Mouse (Mus musculus): ENCODE results near the gene Tesk2. TPM values are rescaled to one million over a fixed set of nuclear protein-coding genes. Genes with fewer than 3 reads are reported as not detected.
A peak's percentile ranks its signal among the peaks of the same experiment; 100 is the strongest.

Tesk2 gene
- polyA plus RNA-seq, 1 experiment from 2014 or later, result 6.7 TPM

- Histone ChIP-seq H3K9ac (peak overlapping the region; percentile 91), H3K4me3 (peak overlapping the region; percentile 95), H3K9me3 (no peaks in the 10 kb centered on the region), H3K36me3 (no peaks in the 10 kb centered on the region), H3K4me1 (peaks cover 19% of the 10 kb centered on the region), H3K27me3 (no peaks in the 10 kb centered on the region), H3K27ac (peak overlapping the region; percentile 89), H3K4me2 (peak overlapping the region; percentile 86)
- under 1% methylated on average over 28 of the region's 29 CpGs for WGBS
- no peak; the same call in 1 of the 2 replicates for ATAC-seq (ENCODE audit: borderline replicate concordance, extremely low read depth, low FRiP score, low TSS enrichment)
Observed at GRCm38 (mm10) chr4:116721098-116721628, 415 bp downstream of the Tesk2 start.

DNA sequence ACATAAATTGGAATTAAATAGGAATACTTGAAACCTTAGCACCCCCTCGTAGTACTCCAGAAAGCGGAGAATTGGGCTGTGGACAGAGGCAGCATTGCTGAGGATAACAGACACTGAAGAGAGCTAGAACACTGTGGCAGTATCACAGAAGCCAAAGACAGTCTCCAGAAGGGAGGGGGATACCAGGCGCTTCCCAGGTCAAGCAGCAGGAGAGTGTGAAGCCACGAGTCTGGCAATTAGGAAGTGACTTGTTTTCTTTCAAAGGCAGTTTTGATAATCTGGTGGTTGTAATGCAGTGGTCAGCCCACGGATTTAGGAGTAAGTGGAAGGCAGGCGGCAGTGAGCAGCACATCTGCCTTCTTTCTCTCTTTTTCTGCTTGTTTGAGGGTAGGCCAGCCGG, 1.5 kb downstream of the Tesk2 start:
- H3K9ac ChIP-seq, result no peak overlapping the region
- H3K9me3 ChIP-seq, result no peaks in the 10 kb centered on the region
- no peaks in the 10 kb centered on the region for H3K27me3 ChIP-seq
- H3K4me3 ChIP-seq, result no peak overlapping the region; the same call in 1 of the 2 replicates
- no peak for ATAC-seq (ENCODE audit: borderline replicate concordance, extremely low read depth, low FRiP score, low TSS enrichment)
- H3K27ac ChIP-seq, result no peak overlapping the region
- H3K4me2 ChIP-seq, result peak overlapping the region; percentile 86
- WGBS, result 42% methylated on average over 7 of the region's 7 CpGs
- H3K36me3 ChIP-seq, result no peaks in the 10 kb centered on the region
- H3K4me1 ChIP-seq, result peaks cover 19% of the 10 kb centered on the region

DNA sequence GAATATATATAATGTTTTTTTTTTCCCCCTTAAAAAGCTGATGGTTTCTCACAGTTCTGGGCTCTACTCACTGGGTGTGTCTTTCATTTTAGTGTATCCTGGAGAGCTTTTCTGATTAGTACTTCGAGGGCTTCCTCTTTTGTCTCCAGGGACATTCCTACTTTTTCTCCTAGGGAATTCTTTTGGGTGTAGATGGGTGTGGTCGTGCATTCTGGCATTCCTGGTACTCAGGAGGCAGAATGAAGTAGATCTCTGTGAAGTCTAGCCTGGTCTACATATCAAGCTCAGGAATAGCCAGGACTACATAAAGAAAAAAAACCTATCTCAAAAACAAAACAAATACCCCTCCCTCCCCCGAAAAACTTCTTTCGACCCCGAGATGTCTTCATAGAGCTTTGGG, 4.7 kb downstream of the Tesk2 start:
- whole genome bisulfite sequencing, result 76% methylated on average over 5 of the region's 5 CpGs
- ATAC-seq (ENCODE audit: borderline replicate concordance, extremely low read depth, low FRiP score, low TSS enrichment), result no peak
- no peak overlapping the region for H3K27ac ChIP-seq
- peaks cover 12% of the 10 kb centered on the region for H3K4me1 ChIP-seq
- no peak overlapping the region for H3K4me3 ChIP-seq
- no peaks in the 10 kb centered on the region for H3K27me3 ChIP-seq
- no peaks in the 10 kb centered on the region for H3K9me3 ChIP-seq
- H3K9ac ChIP-seq, result no peak overlapping the region
- no peak overlapping the region for H3K4me2 ChIP-seq
- no peaks in the 10 kb centered on the region for H3K36me3 ChIP-seq

DNA sequence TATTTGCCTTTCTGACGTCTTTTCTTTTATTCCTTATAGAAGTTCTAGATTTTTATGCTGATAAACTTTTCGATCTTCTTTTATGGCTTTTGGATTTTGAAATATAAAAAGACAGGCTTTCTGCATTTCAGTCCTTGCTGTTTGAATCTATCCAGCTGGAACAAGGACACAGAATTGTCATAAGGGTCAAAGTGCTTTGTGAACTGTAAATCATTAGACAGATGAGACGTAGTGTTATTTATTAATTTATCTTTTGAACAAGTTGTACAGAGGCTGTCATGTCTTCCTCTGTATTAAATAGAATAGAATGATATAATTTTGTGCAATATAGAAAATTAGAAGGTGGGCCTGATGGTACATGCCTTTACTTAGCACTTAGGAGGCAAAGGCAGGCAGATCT, 6.7 kb downstream of the Tesk2 start:
- Histone ChIP-seq H3K4me2 (no peak overlapping the region), H3K27me3 (no peaks in the 10 kb centered on the region), H3K36me3 (no peaks in the 10 kb centered on the region), H3K4me1 (peaks cover 4% of the 10 kb centered on the region), H3K4me3 (no peak overlapping the region), H3K9me3 (no peaks in the 10 kb centered on the region), H3K9ac (no peak overlapping the region), H3K27ac (no peak overlapping the region)
- WGBS, result 58% methylated on average over 3 of the region's 3 CpGs
- no peak for ATAC-seq (ENCODE audit: borderline replicate concordance, extremely low read depth, low FRiP score, low TSS enrichment)

- 84% methylated on average over 3 of the region's 3 CpGs for WGBS
- Histone ChIP-seq H3K9me3 (no peaks in the 10 kb centered on the region), H3K4me1 (0 out of 2 replicates have a peak, but pooled peaks cover 3% of the 10 kb centered on the region), H3K27ac (no peak overlapping the region), H3K4me3 (no peak overlapping the region), H3K27me3 (no peaks in the 10 kb centered on the region), H3K36me3 (no peaks in the 10 kb centered on the region), H3K4me2 (no peak overlapping the region), H3K9ac (no peak overlapping the region)
- no peak for ATAC-seq (ENCODE audit: borderline replicate concordance, extremely low read depth, low FRiP score, low TSS enrichment)
Observed at GRCm38 (mm10) chr4:116729532-116729931, 8.8 kb downstream of the Tesk2 start.

DNA sequence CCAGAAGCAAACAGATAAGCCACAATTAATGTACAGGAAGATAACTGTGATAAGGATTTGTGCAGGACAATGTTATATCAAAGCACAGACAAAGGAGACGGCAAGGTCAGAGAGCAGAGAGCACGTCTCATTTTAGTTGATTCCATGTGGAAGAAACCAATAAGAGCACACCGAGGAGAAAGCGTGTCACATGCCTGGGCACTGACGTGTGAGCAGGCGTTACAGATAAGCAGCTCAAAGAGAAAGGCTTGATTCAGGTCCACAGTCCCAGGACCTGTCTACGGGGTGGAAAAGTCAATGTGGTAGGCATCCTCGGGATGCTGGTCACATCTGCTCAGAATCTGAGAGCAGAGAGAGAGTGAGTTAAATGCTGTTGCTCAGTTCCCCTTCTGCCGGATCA, 10.3 kb downstream of the Tesk2 start:
- H3K9ac ChIP-seq, result no peak overlapping the region
- no peaks in the 10 kb centered on the region for H3K4me1 ChIP-seq
- 68% methylated on average over 9 of the region's 9 CpGs for WGBS
- H3K27me3 ChIP-seq, result no peaks in the 10 kb centered on the region
- H3K4me2 ChIP-seq, result no peak overlapping the region
- no peaks in the 10 kb centered on the region for H3K9me3 ChIP-seq
- no peak for ATAC-seq (ENCODE audit: borderline replicate concordance, extremely low read depth, low FRiP score, low TSS enrichment)
- no peak overlapping the region for H3K27ac ChIP-seq
- no peak overlapping the region for H3K4me3 ChIP-seq
- H3K36me3 ChIP-seq, result no peaks in the 10 kb centered on the region

- Histone ChIP-seq H3K4me2 (no peak overlapping the region), H3K36me3 (no peaks in the 10 kb centered on the region), H3K9ac (no peak overlapping the region), H3K4me3 (no peak overlapping the region), H3K27ac (no peak overlapping the region), H3K27me3 (no peaks in the 10 kb centered on the region), H3K4me1 (no peaks in the 10 kb centered on the region), H3K9me3 (no peaks in the 10 kb centered on the region)
- 70% methylated on average over 5 of the region's 5 CpGs for WGBS
- no peak for ATAC-seq (ENCODE audit: borderline replicate concordance, extremely low read depth, low FRiP score, low TSS enrichment)
Observed at GRCm38 (mm10) chr4:116732355-116732754, 11.6 kb downstream of the Tesk2 start.

DNA sequence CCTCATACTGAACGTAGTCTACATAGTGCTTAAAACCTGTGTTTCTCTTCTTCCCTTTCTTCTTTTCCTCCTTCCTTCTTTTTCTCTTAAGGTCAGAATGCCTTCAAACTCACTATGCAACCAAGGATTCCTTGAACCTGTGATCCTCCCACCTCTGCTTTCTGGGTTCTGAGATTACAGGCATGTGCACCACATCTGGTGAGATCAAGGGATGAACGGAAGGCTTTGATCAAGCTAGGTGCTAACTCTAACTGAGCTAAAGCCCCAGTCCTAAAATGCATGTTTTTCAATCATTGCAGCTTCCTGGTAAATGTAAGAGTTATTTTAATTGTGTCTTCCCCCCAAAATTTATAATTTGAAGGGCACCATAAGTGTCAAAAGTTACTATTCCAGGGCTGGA, 14.2 kb downstream of the Tesk2 start:
- no peaks in the 10 kb centered on the region for H3K36me3 ChIP-seq
- no peak for ATAC-seq (ENCODE audit: borderline replicate concordance, extremely low read depth, low FRiP score, low TSS enrichment)
- no peak overlapping the region for H3K4me3 ChIP-seq
- WGBS, result 59% methylated on average over 2 of the region's 2 CpGs
- no peaks in the 10 kb centered on the region for H3K27me3 ChIP-seq
- no peak overlapping the region for H3K9ac ChIP-seq
- H3K4me2 ChIP-seq, result no peak overlapping the region
- H3K27ac ChIP-seq, result no peak overlapping the region
- H3K4me1 ChIP-seq, result no peaks in the 10 kb centered on the region
- H3K9me3 ChIP-seq, result no peaks in the 10 kb centered on the region

GRCm38 (mm10) chr4:116738972-116739751, 18.4 kb downstream of the Tesk2 start:
- Histone ChIP-seq H3K4me3 (no peak overlapping the region), H3K36me3 (no peaks in the 10 kb centered on the region), H3K4me1 (no peaks in the 10 kb centered on the region), H3K27me3 (no peaks in the 10 kb centered on the region), H3K9ac (no peak overlapping the region), H3K4me2 (no peak overlapping the region), H3K27ac (no peak overlapping the region), H3K9me3 (no peaks in the 10 kb centered on the region)
- ATAC-seq (ENCODE audit: borderline replicate concordance, extremely low read depth, low FRiP score, low TSS enrichment), result no peak
- 78% methylated on average over 9 of the region's 9 CpGs for WGBS

GRCm38 (mm10) chr4:116749750-116750149, 29.0 kb downstream of the Tesk2 start:
- whole genome bisulfite sequencing, result 94% methylated on average over 2 of the region's 2 CpGs
- H3K4me1 ChIP-seq, result no peaks in the 10 kb centered on the region
- H3K27ac ChIP-seq, result no peak overlapping the region
- no peak overlapping the region for H3K9ac ChIP-seq
- no peaks in the 10 kb centered on the region for H3K36me3 ChIP-seq
- no peak overlapping the region for H3K4me2 ChIP-seq
- ATAC-seq (ENCODE audit: borderline replicate concordance, extremely low read depth, low FRiP score, low TSS enrichment), result no peak
- H3K4me3 ChIP-seq, result no peak overlapping the region
- H3K27me3 ChIP-seq, result no peaks in the 10 kb centered on the region
- H3K9me3 ChIP-seq, result no peaks in the 10 kb centered on the region

DNA sequence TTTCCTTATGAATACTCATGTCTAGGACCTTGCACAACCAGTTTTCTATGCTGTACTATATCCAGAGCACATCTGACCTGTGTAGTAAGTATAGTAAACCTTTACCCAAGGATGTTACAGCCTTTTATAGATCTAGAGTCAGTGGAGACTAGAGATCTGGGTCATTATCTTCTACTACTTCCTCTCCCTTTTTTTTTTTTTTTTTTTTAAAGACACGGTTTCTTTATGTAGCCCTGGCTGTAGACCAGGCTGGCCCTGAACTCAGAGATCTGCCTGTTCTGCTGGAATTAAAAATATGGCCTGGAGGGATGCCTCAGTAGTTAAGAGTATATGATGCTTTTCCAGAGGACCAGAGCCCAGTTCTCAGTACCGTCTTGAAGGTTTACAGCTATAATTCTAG, 41.2 kb downstream of the Tesk2 start:
- Histone ChIP-seq H3K27ac (no peak overlapping the region), H3K9me3 (no peaks in the 10 kb centered on the region), H3K27me3 (no peaks in the 10 kb centered on the region), H3K4me1 (no peaks in the 10 kb centered on the region), H3K9ac (no peak overlapping the region), H3K36me3 (no peaks in the 10 kb centered on the region), H3K4me3 (no peak overlapping the region), H3K4me2 (no peak overlapping the region)
- no peak for ATAC-seq (ENCODE audit: borderline replicate concordance, extremely low read depth, low FRiP score, low TSS enrichment)
- WGBS, result 71% methylated on average over 2 of the region's 2 CpGs

GRCm38 (mm10) chr4:116764001-116764400, 43.3 kb downstream of the Tesk2 start:
- H3K36me3 ChIP-seq, result no peaks in the 10 kb centered on the region
- no peaks in the 10 kb centered on the region for H3K27me3 ChIP-seq
- H3K4me3 ChIP-seq, result no peak overlapping the region
- H3K4me1 ChIP-seq, result no peaks in the 10 kb centered on the region
- H3K9ac ChIP-seq, result no peak overlapping the region
- H3K4me2 ChIP-seq, result no peak overlapping the region
- no peaks in the 10 kb centered on the region for H3K9me3 ChIP-seq
- no peak overlapping the region for H3K27ac ChIP-seq
- WGBS, result 93% methylated on average over 5 of the region's 5 CpGs
- no peak for ATAC-seq (ENCODE audit: borderline replicate concordance, extremely low read depth, low FRiP score, low TSS enrichment)

Data from lung, embryonic 15.5 days (tissue).